Mouse (Mus musculus): ENCODE data around the gene Pcx.

Pcx gene
- long read RNA-seq, experiment 1, full-length matches to known transcripts: 23 of 72 reads
- long read RNA-seq, experiment 1, partial matches to known transcripts: 41 of 72 reads
- long read RNA-seq, experiment 1, other reads (novel, unspliced or antisense): 8 of 72 reads
- long read RNA-seq, experiment 2, full-length matches to known transcripts: 12 of 39 reads
- long read RNA-seq, experiment 2, partial matches to known transcripts: 23 of 39 reads
- long read RNA-seq, experiment 2, other reads (novel, unspliced or antisense): 4 of 39 reads

GRCm38 (mm10) chr19:4509986-4510963 is at the start of gene Pcx:
Gene Pcx (plus strand): TSS chr19:4510472.
- intact Hi-C loops (cut with DNase I): loop anchor here (5.0 to 10.0 kb wide), 3 partner anchors 47 to 235 kb away; no protein-coding TSS in a partner anchor

GRCm38 (mm10) chr19:4461981-4462380 is 48.3 kb upstream of the Pcx start:
- intact Hi-C loops (cut with DNase I): no loop called here

GRCm38 (mm10) chr19:4464666-4465065 is 45.6 kb upstream of the Pcx start:
- intact Hi-C loops (cut with DNase I): no loop called here

GRCm38 (mm10) chr19:4468363-4468762 is 41.9 kb upstream of the Pcx start:
- intact Hi-C loops (cut with DNase I): no loop called here

- intact Hi-C loops (cut with DNase I): no loop called here
Observed at GRCm38 (mm10) chr19:4473549-4473948, 36.7 kb upstream of the Pcx start.

GRCm38 (mm10) chr19:4474739-4475138 is 35.5 kb upstream of the Pcx start:
- intact Hi-C loops (cut with DNase I): no loop called here

GRCm38 (mm10) chr19:4475224-4475925 is 34.9 kb upstream of the Pcx start:
- intact Hi-C loops (cut with DNase I): no loop called here

- intact Hi-C loops (cut with DNase I): no loop called here
Observed at GRCm38 (mm10) chr19:4476601-4477257, 33.5 kb upstream of the Pcx start.

GRCm38 (mm10) chr19:4477345-4478189 is 32.7 kb upstream of the Pcx start, which contains the start of gene Syt12:
Gene Syt12 (minus strand): TSS chr19:4477447.
- intact Hi-C loops (cut with DNase I): no loop called here

GRCm38 (mm10) chr19:4478190-4478516 is 32.1 kb upstream of the Pcx start:
- intact Hi-C loops (cut with DNase I): no loop called here

GRCm38 (mm10) chr19:4480041-4480440 is 30.2 kb upstream of the Pcx start:
- intact Hi-C loops (cut with DNase I): no loop called here

GRCm38 (mm10) chr19:4481326-4481725 is 28.9 kb upstream of the Pcx start:
- intact Hi-C loops (cut with DNase I): no loop called here

GRCm38 (mm10) chr19:4482111-4482859 is 28.0 kb upstream of the Pcx start:
- intact Hi-C loops (cut with DNase I): no loop called here

- intact Hi-C loops (cut with DNase I): no loop called here
Observed at GRCm38 (mm10) chr19:4485006-4485405, 25.3 kb upstream of the Pcx start.

GRCm38 (mm10) chr19:4487877-4488276 is 22.4 kb upstream of the Pcx start:
- intact Hi-C loops (cut with DNase I): no loop called here

- intact Hi-C loops (cut with DNase I): no loop called here
Observed at GRCm38 (mm10) chr19:4491080-4491695, 19.1 kb upstream of the Pcx start.

GRCm38 (mm10) chr19:4492526-4493296 is 17.6 kb upstream of the Pcx start:
- intact Hi-C loops (cut with DNase I): no loop called here

- intact Hi-C loops (cut with DNase I): loop anchor here (5.0 kb wide), 1 partner anchor 123 kb away; the partner anchor contains the start of gene Lrfn4
Observed at GRCm38 (mm10) chr19:4494707-4495106, 15.6 kb upstream of the Pcx start.
